Mouse (Mus musculus) liver, embryonic 14.5 days (tissue): ENCODE results near the gene Tgm5. TPM values are rescaled to one million over a fixed set of nuclear protein-coding genes. Genes with fewer than 3 reads are reported as not detected.

Source experiments
- ATAC-seq: fragments of 200-750 bp; cut with Nextera tagmentation; 2 replicates; pipeline ENCODE4 v1.8.0; 2017; ENCODE audit warnings: moderate number of reproducible peaks, mild to moderate bottlenecking, moderate library complexity; ENCODE audit not compliant: insufficient read depth
- DNase-seq, 3 experiments: peaks; one replicate each; pipeline ENCODE4 v3.0.0-alpha.2; 2012 to 2013; ENCODE audit warnings: low read depth in 3 of 3, low spot score in 3 of 3
- H3K27ac ChIP-seq: fragments of 300-500 bp; sonication (generic); 2 replicates; pipeline ENCODE4 v1.5.1; 2014; ENCODE audit warnings: moderate library complexity, mild to moderate bottlenecking, control low read depth, inconsistent platforms
- H3K27me3 ChIP-seq: fragments of 300-500 bp; sonication (generic); 2 replicates; pipeline ENCODE4 v1.6.1; 2014; ENCODE audit warnings: mild to moderate bottlenecking, low read length, moderate library complexity; ENCODE audit not compliant: control insufficient read depth, insufficient read depth
- H3K36me3 ChIP-seq: fragments of 300-500 bp; sonication (generic); replicated peaks from 2 replicates; pipeline ENCODE4 v1.6.1; 2014; ENCODE audit warnings: low read depth; ENCODE audit not compliant: control insufficient read depth, insufficient read depth
- H3K4me1 ChIP-seq, 2 experiments: fragments of 200-500 bp in 1 of 2; fragments of 300-500 bp in 1 of 2; sonication (generic) in 1 of 2; replicated peaks; 2 replicates each; pipeline ENCODE4 v1.6.1; 2012 to 2014; ENCODE audit warnings: antibody characterized with exemption in 1 of 2, inconsistent platforms in 1 of 2, low read length in 1 of 2; ENCODE audit not compliant: control insufficient read depth in 2 of 2, insufficient read depth in 2 of 2
- H3K4me2 ChIP-seq: fragments of 300-500 bp; sonication (generic); 2 replicates; pipeline ENCODE4 v1.6.1; 2014; ENCODE audit warnings: low read depth, mild to moderate bottlenecking, control low read depth, moderate library complexity
- H3K4me3 ChIP-seq, 2 experiments: fragments of 200-500 bp in 1 of 2; fragments of 300-500 bp in 1 of 2; sonication (generic) in 1 of 2; 2 replicates each; pipeline ENCODE4 v1.5.1; 2012 to 2014; ENCODE audit warnings: low read depth in 2 of 2, low read length in 2 of 2, mild to moderate bottlenecking in 2 of 2, control low read depth in 1 of 2, inconsistent platforms in 1 of 2, moderate library complexity in 1 of 2; ENCODE audit not compliant: insufficient read depth in 1 of 2
- H3K9ac ChIP-seq: fragments of 300-500 bp; sonication (generic); replicated peaks from 2 replicates; pipeline ENCODE4 v1.6.1; 2014; ENCODE audit warnings: mild to moderate bottlenecking, control low read depth, moderate library complexity
- H3K9me3 ChIP-seq: fragments of 300-500 bp; sonication (generic); 2 replicates; pipeline ENCODE4 v1.6.1; 2016; ENCODE audit warnings: low read length, mixed read lengths; ENCODE audit not compliant: control insufficient read depth
- CTCF ChIP-seq: IDR thresholded peaks from 2 replicates; pipeline ENCODE4 v1.5.1; 2016; ENCODE audit warnings: antibody characterized with exemption, low read depth, control low read depth
- EP300 ChIP-seq: IDR thresholded peaks from 2 replicates; pipeline ENCODE4 v1.6.1; 2016; ENCODE audit warnings: antibody characterized with exemption, low read depth
- WGBS: fragments of 180-500 bp; shearing (Covaris S2); extraction: QIAGEN DNeasy Blood & Tissue Kit; methylation state at CpG from one replicate; pipeline ENCODE4 v1.1.7; 2014; ENCODE audit not compliant: insufficient replicate concordance; 5-methylcytosine and 5-hydroxymethylcytosine counted together
- polyA plus RNA-seq, 2 experiments: library from polyadenylated mRNA; depleted of rRNA in 1 of 2; stranded (reverse) in 1 of 2; unstranded in 1 of 2; fragments of >200 nt; fragmentation: Nextera tagmentation in 1 of 2; extraction: Ambion mirVana in 1 of 2; gene quantifications; 2 replicates each; pipeline versions ENCODE4 v1.2.1 to v1.2.3; 2012 to 2014

Gene Tgm5
- polyA plus RNA-seq, 2 experiments = not detected

DNA sequence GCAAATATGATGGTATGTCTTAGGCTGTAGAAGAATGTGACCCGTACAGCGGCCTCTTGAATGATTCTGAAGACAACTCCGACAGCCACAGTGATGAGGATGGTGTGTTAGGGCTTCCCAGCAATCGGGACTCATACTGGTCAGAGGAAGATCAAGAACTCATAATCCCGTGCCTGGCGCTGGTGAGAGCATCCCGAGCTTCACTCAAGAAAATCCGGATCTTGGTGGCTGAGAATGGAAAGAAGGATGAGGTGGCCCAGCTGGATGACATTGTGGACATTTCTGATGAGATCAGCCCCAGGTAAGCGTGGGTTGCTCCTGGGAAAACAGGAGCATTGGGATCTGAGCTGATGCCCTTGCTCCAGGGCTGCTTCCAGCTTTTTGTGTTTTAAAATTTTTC, 73.0 kb downstream of the Tgm5 start:
- no peak for TF ChIP-seq EP300
- TF ChIP-seq CTCF = no peak
- Histone ChIP-seq H3K36me3 (peaks cover 17% of the 10 kb centered on the region), H3K27ac (no peak overlapping the region), H3K9ac (no peak overlapping the region), H3K9me3 (no peaks in the 10 kb centered on the region), H3K4me1 (peaks cover 6 to 8% of the 10 kb centered on the region in 2 experiments), H3K27me3 (no peaks in the 10 kb centered on the region), H3K4me2 (no peak overlapping the region), H3K4me3 (no peak overlapping the region)
- DNase-seq (no peak), ATAC-seq (no peak)
- 86% methylated on average over 9 of the region's 9 CpGs for WGBS

GRCm38 (mm10) chr2:121009071-121009677, 76.5 kb downstream of the Tgm5 start:
- no peaks in the 10 kb centered on the region for H3K9me3 ChIP-seq
- H3K9ac ChIP-seq = peak overlapping the region; percentile 75
- H3K36me3 ChIP-seq = peaks cover 7% of the 10 kb centered on the region; the same call in 1 of the 2 replicates
- H3K4me1 ChIP-seq = peaks cover 6 to 8% of the 10 kb centered on the region in 2 experiments
- H3K4me3 ChIP-seq = peak overlapping the region; percentile 79 to 99
- WGBS = 20% methylated on average over 5 of the region's 5 CpGs
- DNase-seq (peak in 1 of 3 experiments; percentile 16), ATAC-seq (no peak)
- TF ChIP-seq CTCF (no peak), EP300 (no peak)
- no peaks in the 10 kb centered on the region for H3K27me3 ChIP-seq
- peak overlapping the region; percentile 61 for H3K27ac ChIP-seq
- H3K4me2 ChIP-seq = peak overlapping the region; percentile 81

DNA sequence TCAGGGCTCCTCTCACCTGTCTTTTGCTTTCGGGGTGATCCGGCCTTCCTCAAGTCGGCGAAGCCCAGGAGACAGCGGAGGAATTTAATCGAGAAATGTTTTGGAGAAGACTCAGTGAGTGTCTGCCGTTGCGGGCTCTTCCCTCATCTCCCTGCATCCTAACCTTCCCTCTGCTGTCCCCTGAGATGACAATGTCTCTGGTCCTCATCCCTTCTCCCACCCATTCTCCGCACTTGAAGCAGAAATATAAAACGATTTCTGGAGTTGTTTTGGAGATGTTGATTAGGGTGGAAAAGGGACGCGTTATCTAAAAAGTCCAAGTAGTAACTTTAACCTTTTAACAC, 77.0 kb downstream of the Tgm5 start:
- Histone ChIP-seq H3K9me3 (no peaks in the 10 kb centered on the region), H3K27me3 (no peaks in the 10 kb centered on the region), H3K27ac (peak overlapping the region; percentile 61), H3K4me1 (peaks cover 6 to 8% of the 10 kb centered on the region in 2 experiments), H3K36me3 (peaks cover 7% of the 10 kb centered on the region; the same call in 1 of the 2 replicates), H3K4me2 (peak overlapping the region; percentile 81), H3K9ac (peak overlapping the region; percentile 75), H3K4me3 (peak overlapping the region; percentile 79 to 99)
- WGBS = under 1% methylated on average over 12 of the region's 12 CpGs
- ATAC-seq (peak; percentile 40), DNase-seq (peak in 1 of 3 experiments; percentile 11)
- no peak for TF ChIP-seq EP300
- no peak for TF ChIP-seq CTCF

GRCm38 (mm10) chr2:121007925-121008663, 77.5 kb downstream of the Tgm5 start, which contains the start of gene Ccndbp1:
Gene Ccndbp1 (plus strand): TSS chr2:121008403.
- Histone ChIP-seq H3K4me1 (peaks cover 6 to 8% of the 10 kb centered on the region in 2 experiments), H3K4me2 (peak within 1 kb of the TSS; percentile 81), H3K27me3 (no peaks in the 10 kb centered on the region), H3K4me3 (peak within 1 kb of the TSS; percentile 79 to 99), H3K36me3 (peaks cover 7% of the 10 kb centered on the region; the same call in 1 of the 2 replicates), H3K27ac (peak within 1 kb of the TSS; percentile 61), H3K9me3 (no peaks in the 10 kb centered on the region), H3K9ac (peak within 1 kb of the TSS; percentile 75)
- DNase-seq = peak; percentile 85 to 89 (median 87)
- peak; percentile 96 for ATAC-seq
- TF ChIP-seq CTCF (no peak), EP300 (no peak)
- WGBS = 2% methylated on average over 34 of the region's 34 CpGs

DNA sequence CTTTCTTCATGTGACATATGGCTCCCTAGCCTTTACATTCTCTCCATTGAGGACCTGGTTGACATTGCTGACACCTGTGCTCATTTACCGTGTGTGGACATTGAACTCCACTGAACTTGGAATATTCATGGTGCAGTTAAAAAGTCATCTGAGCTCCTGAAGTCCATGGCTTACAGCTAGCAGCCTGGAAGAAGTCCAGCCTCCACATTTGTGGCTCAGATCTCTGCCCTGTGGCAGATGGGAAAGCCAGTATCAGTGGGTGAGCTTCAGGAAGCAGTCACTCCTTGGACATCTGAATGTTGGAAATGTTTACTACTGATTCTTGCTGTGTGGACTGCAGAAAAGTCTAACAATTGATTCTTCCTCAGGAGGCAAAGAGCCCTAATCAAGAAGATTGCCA, 78.7 kb downstream of the Tgm5 start:
- Histone ChIP-seq H3K27ac (peak overlapping the region; percentile 23; the same call in 1 of the 2 replicates), H3K4me3 (no peak overlapping the region), H3K27me3 (no peaks in the 10 kb centered on the region), H3K9ac (no peak overlapping the region), H3K4me1 (peaks cover 6 to 8% of the 10 kb centered on the region in 2 experiments), H3K36me3 (peaks cover 2% of the 10 kb centered on the region; the same call in 1 of the 2 replicates), H3K4me2 (no peak overlapping the region), H3K9me3 (no peaks in the 10 kb centered on the region)
- TF ChIP-seq EP300 (no peak), CTCF (no peak)
- WGBS = 79% methylated on average over 1 of the region's 1 CpGs
- DNase-seq = no peak
- ATAC-seq = no peak
